Mouse (Mus musculus) ES-Bruce4 (cell line): Measurements from ENCODE around the gene Anxa4.

Experiments
- CTCF ChIP-seq: IDR thresholded peaks from one replicate; pipeline ENCODE4 v1.8.1; 2011; ENCODE audit warnings: low read depth, low read length
- POLR2A ChIP-seq: IDR thresholded peaks from one replicate; pipeline ENCODE4 v1.8.1; 2011; ENCODE audit warnings: low read length; ENCODE audit not compliant: insufficient read depth

DNA sequence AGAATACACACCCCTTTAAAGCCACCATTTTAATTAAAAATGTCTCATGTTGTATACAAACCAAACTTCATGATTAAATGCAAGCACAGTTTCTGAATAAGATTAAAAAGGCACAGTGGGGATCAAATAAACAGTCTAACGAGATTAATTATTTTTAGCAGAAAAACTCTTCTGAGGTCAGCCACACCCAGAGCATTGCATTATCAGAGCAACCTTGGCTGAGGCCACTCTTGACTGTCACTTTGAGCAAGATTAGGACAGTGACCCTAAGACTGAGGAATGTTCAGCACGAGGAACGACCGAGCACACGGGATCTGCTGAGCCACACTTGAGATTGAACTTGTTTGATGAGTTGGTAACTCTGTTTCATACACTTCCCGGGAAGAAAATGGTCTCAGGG is 56.6 kb downstream of the Anxa4 start:
- TF ChIP-seq CTCF (no peak), POLR2A (no peak)
